Comparison of ENCODE assay signal across 23 mouse cellular contexts in the genomic region with DNA sequence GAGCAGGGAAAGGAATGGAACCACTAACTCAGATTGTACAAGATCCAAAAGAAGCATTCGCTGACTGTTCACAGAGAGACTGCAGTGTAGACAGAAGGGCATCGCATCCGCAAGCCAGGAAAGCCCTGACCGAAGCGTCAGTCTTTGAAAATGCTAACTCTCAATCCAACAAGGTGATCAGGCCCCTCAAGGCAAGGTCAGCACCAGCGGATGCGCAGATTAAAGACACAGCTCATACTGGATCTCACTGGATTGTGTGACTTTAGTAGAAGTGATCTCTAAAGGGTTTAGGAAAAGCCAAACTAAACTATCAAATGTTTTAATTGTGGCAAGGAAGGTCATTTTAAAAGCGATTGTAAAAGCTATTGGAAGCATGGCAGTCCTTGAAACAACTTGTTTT. TPM values are rescaled to one million over a fixed set of nuclear protein-coding genes. Genes with fewer than 3 reads are reported as not detected.
DNase-seq lines count a peak whose midpoint lies in the region; ATAC-seq lines count a peak whose summit lies in the region.
"Had no signal": no experiment of that assay in that cellular context is flagged by ENCODE, and none has a peak within 500 bp of the region (broad histone marks: within the 10 kb centered on the region; RNA-seq: fewer than 3 reads in every experiment).

No protein-coding gene starts in this region.

- no peaks in the 10 kb centered on the region for H3K9me3 ChIP-seq in heart, embryonic 13.5 days
- H3K9me3 ChIP-seq: embryonic facial prominence, embryonic 13.5 days; embryonic facial prominence, embryonic 15.5 days; forebrain, embryonic 13.5 days; forebrain, embryonic 15.5 days had no signal

- no peak overlapping the region for H3K4me2 ChIP-seq in heart, embryonic 13.5 days
- H3K4me2 ChIP-seq: embryonic facial prominence, embryonic 13.5 days; embryonic facial prominence, embryonic 15.5 days; forebrain, embryonic 13.5 days; forebrain, embryonic 15.5 days had no signal

- H3K9ac ChIP-seq in heart, embryonic 13.5 days: no peak overlapping the region
- H3K9ac ChIP-seq: embryonic facial prominence, embryonic 13.5 days; embryonic facial prominence, embryonic 15.5 days; forebrain, embryonic 13.5 days; forebrain, embryonic 15.5 days; forebrain, postnatal 0 days had no signal

- ATAC-seq in heart, embryonic 13.5 days (ENCODE audit: extremely low read depth, insufficient number of reproducible peaks, low FRiP score, low TSS enrichment): no peak
- ATAC-seq in erythroid progenitor cell, adult 5-6 weeks (replicated peaks; ENCODE audit: low FRiP score, poor library complexity, severe bottlenecking): peak; percentile 49; the same call in 1 of the 2 replicates
- ATAC-seq: activated CD4-positive, CD25-positive, alpha-beta regulatory T cell, adult 4 months; forebrain, embryonic 13.5 days; forebrain, embryonic 15.5 days; forebrain, postnatal 0 days had no signal

- H3K27me3 ChIP-seq in heart, embryonic 13.5 days (replicated peaks): no peaks in the 10 kb centered on the region
- H3K27me3 ChIP-seq: embryonic facial prominence, embryonic 13.5 days; embryonic facial prominence, embryonic 15.5 days; forebrain, embryonic 13.5 days; forebrain, embryonic 15.5 days had no signal

- H3K4me1 ChIP-seq in heart, embryonic 13.5 days: peaks cover 32% of the 10 kb centered on the region

- no peak overlapping the region for H3K4me3 ChIP-seq in heart, embryonic 13.5 days
- H3K4me3 ChIP-seq: embryonic facial prominence, embryonic 13.5 days; embryonic facial prominence, embryonic 15.5 days; erythroblast, embryonic 14.5 days; forebrain, embryonic 13.5 days; forebrain, embryonic 15.5 days had no signal

- peak overlapping the region; percentile 28; the same call in 1 of the 2 replicates for H3K27ac ChIP-seq in heart, embryonic 13.5 days (replicated peaks)
- H3K27ac ChIP-seq: embryonic facial prominence, embryonic 13.5 days; embryonic facial prominence, embryonic 15.5 days; forebrain, embryonic 13.5 days; forebrain, embryonic 15.5 days had no signal

- H3K36me3 ChIP-seq in heart, embryonic 13.5 days: peaks cover 15% of the 10 kb centered on the region

- WGBS in heart, embryonic 13.5 days: 90% methylated on average over 8 of the region's 8 CpGs

- DNase-seq in heart, postnatal 25 days (ENCODE audit: low spot score): no peak
- peak; percentile 48 for DNase-seq in ES-CJ7 (ENCODE audit: low read depth, low spot score)
- DNase-seq in lung, postnatal 10 days: no peak
- DNase-seq in embryo, embryonic 11 days: no peak
- DNase-seq: adrenal gland, adult 8-10 months; adrenal gland, postnatal 14 days; adrenal gland, postnatal 36 days; cerebellum, adult 11-12 months; cerebellum, adult 2 months; cerebellum, adult 9-10 months; cerebellum, postnatal 10 days; cerebellum, postnatal 25 days; forebrain, postnatal 0 days had no signal

- intact Hi-C loops in heart, postnatal 25 days (cut with DNase I): no loop called here

RNA-seq across cellular contexts. Expression of gene Bcl7c, which starts 15.4 kb away (rescaled TPM):
- polyA plus RNA-seq in heart, embryonic 13.5 days (2015; fragmentation: Nextera tagmentation; extraction: Ambion mirVana): 30.7 and 35.8 TPM in 2 replicates
- 10 to 100 TPM; 36.6 to 41.5 TPM for total RNA-seq in heart, postnatal 25 days (2021)
- 4.0 and 9.6 TPM in 2 replicates for total RNA-seq in erythroid progenitor cell, adult 5-6 weeks (2015; ENCODE audit: low replicate concordance)
- total RNA-seq in erythroid progenitor cell, adult 5-6 weeks (2017; ENCODE audit: low replicate concordance): 2.6 and 12.7 TPM in 2 replicates

RNA-seq across cellular contexts. Expression of gene Ctf1, which starts 19.2 kb away (rescaled TPM):
- 4.6 TPM in 2 replicates for polyA plus RNA-seq in heart, embryonic 13.5 days (2015; fragmentation: Nextera tagmentation; extraction: Ambion mirVana)
- total RNA-seq in heart, postnatal 25 days (2021): 1 to 10 TPM; 7.1 to 9.3 TPM
- total RNA-seq in erythroid progenitor cell, adult 5-6 weeks (2015; ENCODE audit: low replicate concordance): not detected in 2 replicates
- not detected in 2 replicates for total RNA-seq in erythroid progenitor cell, adult 5-6 weeks (2017; ENCODE audit: low replicate concordance)
- polyA plus RNA-seq: activated CD4-positive, CD25-positive, alpha-beta regulatory T cell, adult 4 months had no signal

RNA-seq across cellular contexts. Expression of gene Ctf2, which starts 38.7 kb away (rescaled TPM):
- polyA plus RNA-seq in heart, embryonic 13.5 days (2015; fragmentation: Nextera tagmentation; extraction: Ambion mirVana): 0.08 TPM in 1 of 2 replicates, not detected in the other
- not detected for total RNA-seq in heart, postnatal 25 days (2021)
- not detected in 2 replicates for total RNA-seq in erythroid progenitor cell, adult 5-6 weeks (2015; ENCODE audit: low replicate concordance)
- total RNA-seq in erythroid progenitor cell, adult 5-6 weeks (2017; ENCODE audit: low replicate concordance): not detected in 2 replicates
- total RNA-seq: adrenal gland, adult 18-20 months; adrenal gland, adult 8-10 months; adrenal gland, postnatal 14 days; adrenal gland, postnatal 36 days; forebrain, postnatal 0 days had no signal
- polyA plus RNA-seq: activated CD4-positive, CD25-positive, alpha-beta regulatory T cell, adult 4 months; cerebellum, adult 2 months; cortical plate, adult 2 months; forebrain, postnatal 0 days had no signal

RNA-seq across cellular contexts. Expression of gene Fbxl19, which starts 51.1 kb away (rescaled TPM):
- 1.8 and 3.0 TPM in 2 replicates for polyA plus RNA-seq in heart, embryonic 13.5 days (2015; fragmentation: Nextera tagmentation; extraction: Ambion mirVana)
- total RNA-seq in heart, postnatal 25 days (2021): 1 to 10 TPM; 3.0 to 4.2 TPM
- 1.7 and 1.8 TPM in 2 replicates for total RNA-seq in erythroid progenitor cell, adult 5-6 weeks (2015; ENCODE audit: low replicate concordance)
- total RNA-seq in erythroid progenitor cell, adult 5-6 weeks (2017; ENCODE audit: low replicate concordance): 1.5 and 3.6 TPM in 2 replicates

Comparison
In these comparisons a context has a peak if more than half of its experiments do, and no peak if none do; other contexts are left out.
1. RNA of gene Ctf1, which starts 19.2 kb away (total RNA-seq): 7.1 to 9.3 TPM in heart, postnatal 25 days; not detected in erythroid progenitor cell, adult 5-6 weeks; every median in the first group is over 4 times any median in the second.